Mouse (Mus musculus) urinary bladder, postnatal 25 days (tissue): ENCODE results near the gene Dcaf12l2.

Experiments
- DNase-seq: peaks from one replicate; pipeline ENCODE4 v3.0.0; 2022; ENCODE audit warnings: low spot score

The Dcaf12l2 gene

DNA sequence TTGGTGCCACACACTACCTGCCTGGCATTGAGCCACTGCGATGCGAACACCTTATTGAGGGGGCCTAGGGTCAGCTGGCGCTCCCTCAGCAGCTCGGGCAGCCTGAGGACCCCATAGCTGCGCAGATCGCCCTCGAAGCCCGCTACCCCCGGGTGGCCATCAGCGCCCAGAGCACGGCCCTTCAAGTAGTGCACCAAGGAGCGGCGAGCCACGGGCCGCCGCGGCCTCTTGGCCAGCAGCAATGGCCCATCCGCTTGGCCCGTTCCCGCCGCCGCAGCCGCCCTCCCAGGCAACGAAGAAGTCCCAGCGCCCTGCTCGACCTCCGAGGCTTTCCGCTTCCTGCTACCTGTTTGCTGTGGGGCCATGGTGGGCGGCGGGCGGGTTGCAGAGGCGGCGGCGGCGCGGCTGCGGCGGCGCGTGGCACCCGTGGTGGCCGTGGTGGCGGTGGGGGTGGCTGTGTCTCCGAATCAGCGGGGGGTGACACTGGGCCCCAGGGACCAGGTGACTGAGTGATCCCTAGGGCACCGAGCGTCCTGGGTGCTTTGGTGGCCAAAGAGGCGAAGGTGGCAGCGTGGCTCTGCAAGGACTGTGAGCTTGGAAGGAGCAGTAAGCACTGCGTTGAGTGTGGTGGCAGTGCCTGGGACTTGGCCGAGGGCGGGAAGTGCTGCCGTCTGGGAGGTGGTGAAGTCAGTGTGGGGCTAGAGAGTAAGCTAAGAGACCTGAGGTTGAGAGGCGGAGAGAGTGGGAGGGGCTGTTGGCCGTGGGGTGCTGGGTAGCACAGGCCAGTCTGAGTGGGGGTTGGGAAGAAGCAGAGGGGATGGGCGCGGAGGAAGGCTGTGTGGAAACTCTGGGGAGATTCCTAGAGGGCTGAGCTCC, at the start of gene Dcaf12l2:
Gene Dcaf12l2 (minus strand): TSS at position 697 of the 876 bp plus-strand sequence.
- no peak for DNase-seq

DNA sequence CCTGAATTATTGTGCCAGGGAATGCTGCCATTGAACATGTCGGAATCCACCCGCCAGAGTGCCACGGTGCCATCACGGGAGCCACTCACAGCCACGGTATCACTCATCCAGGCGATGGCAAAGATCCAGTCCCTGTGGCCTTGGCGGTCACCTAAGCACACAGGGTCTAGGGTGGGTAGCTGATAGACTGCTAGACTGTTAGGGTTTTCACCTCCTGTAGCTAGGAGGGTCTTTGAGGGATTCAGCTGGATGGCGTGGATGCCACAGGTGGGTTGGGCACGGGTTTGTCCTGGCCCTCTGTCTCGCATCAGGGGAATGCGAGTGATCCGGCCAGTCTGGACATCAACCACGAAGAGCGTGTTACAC, 879 bp downstream of the Dcaf12l2 start:
- no peak for DNase-seq
